Mouse (Mus musculus): ENCODE data around the gene Ice1.

DNA sequence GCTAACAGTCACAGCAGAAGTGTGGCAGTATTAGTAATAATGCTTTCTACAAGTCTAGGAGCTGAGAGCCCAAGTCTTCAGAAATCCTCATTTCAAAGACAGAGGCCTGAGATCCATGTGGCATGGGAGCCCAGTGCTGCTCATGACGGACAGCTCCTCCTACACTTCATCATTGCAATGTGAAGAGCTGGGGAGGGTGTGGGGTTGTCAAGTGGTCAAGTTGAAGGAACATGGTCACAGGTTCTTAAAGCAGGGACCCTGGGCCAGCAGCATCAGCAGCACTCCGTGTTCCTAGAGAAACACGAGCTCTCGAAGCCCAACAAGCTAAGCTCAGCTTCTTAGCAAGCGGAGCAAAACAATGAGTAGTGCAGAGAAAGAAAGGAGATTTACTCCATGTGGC lies 48.4 kb upstream of the Ice1 start:
- no peak for TF ChIP-seq CTCF (IDR thresholded peaks at IDR 0.05; ENCODE audit: low read depth)
- no peak for TF ChIP-seq EP300 (IDR thresholded peaks at IDR 0.05; ENCODE audit: low read depth)

Data from liver, embryonic 14.5 days (tissue).